Mouse (Mus musculus): ENCODE data around the gene Angptl6.
"Not testable (repeated sequence)": the region's sequence is repeated elsewhere in the genome, so short reads cannot be mapped to it uniquely, and the experiment has no call there.

The Angptl6 gene

DNA sequence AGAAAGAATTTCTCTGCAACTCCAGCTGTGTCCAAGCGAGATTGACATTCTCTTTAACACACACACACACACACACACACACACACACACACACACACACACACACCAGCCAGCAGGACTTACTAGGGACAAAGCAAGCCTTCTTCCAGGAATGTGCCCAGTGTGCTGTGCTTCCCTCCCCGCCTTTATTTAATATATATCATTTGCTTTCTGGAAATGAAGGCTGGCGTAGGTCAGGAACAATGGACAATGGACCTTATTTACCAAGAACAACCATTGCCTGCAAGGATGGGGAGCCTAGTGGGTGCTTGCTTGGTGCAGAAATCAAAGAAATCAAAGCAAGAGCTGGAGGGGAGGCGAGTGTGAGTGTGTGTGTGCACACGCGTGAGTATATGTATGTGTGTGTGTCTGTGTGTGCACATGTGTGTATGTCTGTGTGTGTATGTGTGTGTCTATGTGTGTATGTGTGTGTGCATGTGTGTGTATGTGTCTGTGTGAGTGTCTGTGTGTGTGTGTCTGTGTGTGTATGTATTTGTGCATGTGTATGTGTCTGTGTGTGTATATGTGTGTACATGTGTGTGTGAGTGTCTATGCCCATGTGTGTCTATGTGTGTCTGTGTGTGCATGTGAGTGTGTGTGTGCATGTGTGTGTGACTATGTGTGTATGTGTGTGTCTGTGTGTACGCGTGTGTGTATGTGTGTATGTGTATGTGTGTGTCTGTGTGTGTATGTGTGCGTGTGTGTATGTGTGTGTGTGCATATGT, 42.2 kb downstream of the Angptl6 start:
- no peak for DNase-seq (ENCODE audit: low read depth, low spot score)

DNA sequence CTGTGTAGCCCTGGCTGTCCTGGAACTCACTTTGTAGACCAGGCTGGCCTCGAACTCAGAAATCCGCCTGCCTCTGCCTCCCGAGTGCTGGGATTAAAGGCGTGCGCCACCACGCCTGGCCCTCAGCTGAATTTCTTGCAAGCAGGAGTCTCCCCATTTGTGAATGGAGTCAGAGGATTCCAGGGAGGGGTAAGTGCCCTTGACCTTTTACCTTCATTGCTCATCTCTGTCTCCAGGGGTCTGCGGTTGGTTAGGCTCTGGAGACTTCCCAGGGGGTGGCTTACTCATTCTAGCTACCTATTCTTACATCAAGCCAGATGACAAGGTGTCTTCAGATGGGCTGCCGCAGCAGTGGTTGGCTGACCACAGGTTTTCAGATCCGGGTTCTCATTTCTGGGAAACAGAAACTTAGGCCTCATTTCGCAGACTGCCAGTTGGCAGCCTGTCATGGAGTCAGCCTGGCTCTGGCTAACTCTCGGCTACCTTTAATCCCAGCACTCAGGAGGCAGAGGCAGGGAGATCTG, 44.0 kb downstream of the Angptl6 start:
- DNase-seq (ENCODE audit: low read depth, low spot score) = not testable (repeated sequence)

DNA sequence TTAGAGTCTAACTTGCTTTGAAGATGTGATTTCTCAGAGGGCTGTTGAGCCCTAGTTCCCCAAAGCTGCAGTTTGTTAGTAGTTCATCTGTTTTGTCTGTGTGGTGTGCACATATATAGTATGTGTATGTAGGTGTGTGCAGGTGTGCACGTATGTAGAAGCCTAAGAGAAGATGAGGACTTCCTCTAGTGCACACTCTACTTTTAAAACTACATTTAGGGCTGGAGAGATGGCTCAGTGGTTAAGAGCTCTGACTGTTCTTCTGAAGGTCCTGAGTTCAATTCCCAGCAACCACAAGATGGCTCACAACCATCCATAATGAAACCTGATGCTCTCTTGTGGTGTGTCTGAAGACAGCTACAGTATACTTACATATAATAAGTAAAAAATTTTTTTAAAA, 44.6 kb downstream of the Angptl6 start:
- no peak for DNase-seq (ENCODE audit: low read depth, low spot score)

DNA sequence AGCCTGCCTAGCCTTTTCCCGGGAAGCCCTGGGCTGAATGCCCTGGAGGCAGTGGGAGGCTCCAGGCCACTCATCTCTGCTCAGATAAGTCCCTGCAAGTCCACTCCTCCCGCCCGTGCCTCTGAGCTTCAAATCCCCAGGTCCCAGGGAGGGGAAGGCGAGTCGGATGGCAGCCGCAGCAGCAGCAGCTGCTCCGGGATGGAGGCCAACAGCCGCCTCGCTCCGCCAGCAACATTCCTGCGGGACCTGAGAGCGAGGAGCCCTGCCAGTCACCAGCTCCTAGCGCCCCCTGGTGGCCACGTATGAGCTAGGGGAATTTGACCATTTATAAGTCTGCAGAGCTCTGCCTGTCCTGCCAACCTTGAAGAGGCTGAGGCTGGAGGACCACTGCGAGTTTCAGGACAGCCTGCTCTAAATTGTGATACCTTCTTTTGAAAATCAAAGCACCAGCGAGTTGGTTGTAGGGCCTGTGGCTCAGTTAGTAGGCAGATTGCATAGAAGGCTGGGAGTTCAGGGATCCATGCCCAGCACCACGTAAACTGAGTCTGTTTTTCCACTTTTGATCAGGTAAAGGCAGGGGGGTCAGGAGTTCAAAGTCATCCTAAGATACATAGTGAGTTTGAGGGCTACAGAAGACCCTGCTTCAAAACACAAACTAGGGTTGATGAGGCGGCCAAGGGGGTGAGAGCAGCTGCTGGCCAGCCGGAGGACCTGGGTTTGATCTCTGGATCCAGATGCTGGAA, 48.5 kb downstream of the Angptl6 start:
- DNase-seq (ENCODE audit: low read depth, low spot score) = peak; percentile 51

DNA sequence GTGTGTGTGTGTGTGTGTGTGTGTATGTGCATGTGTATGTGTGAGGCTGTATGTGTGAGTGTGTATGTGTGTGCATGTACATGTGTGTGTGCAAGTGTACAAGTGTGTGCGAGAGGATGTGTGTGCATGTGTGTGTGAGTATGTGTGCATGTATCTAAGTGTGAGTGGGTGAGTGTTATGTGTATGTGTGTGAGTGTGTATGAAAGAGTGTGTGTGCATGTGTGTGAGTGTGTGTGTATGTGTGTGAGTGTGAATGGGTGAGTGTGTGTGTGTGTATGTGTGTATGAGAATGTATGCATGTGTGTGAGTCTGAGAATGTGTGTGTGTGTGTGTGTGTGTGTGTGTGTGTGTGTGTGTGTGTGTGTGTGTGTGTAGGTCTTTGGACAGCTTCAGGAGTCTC, 51.4 kb downstream of the Angptl6 start:
- DNase-seq (ENCODE audit: low read depth, low spot score) = no peak

DNA sequence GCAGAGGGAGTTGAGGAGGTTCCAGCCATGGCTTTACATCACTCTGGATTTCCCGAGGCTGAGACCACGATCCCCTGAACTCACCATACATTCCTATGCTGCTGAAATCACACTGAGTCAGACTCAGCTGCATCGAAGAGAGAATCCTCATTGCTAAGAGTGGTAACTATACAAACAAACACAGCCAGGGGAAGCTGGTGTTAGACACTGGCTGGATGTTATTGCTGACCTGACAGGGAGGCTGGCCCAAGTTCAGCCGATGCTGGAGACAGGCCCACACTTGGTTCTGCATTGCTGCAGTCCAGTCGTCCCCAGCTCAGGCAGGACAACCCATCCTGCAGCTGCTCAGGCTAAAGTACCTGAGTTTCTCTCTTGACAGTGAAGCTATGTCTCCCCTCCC, 53.7 kb downstream of the Angptl6 start:
- DNase-seq (ENCODE audit: low read depth, low spot score) = no peak

Measured in c-Kit-negative CD71-positive TER-119-positive erythroid progenitor cells, embryonic 14.5 days (primary cell).